Mouse (Mus musculus): ENCODE results near the gene Cks1b.

Cks1b gene

GRCm38 (mm10) chr3:89394894-89395256, 23.3 kb downstream of the Cks1b start:
- DNase-seq: no peak

GRCm38 (mm10) chr3:89394006-89394893, 23.9 kb downstream of the Cks1b start, which contains the start of gene Zbtb7b:
TSS of gene Zbtb7b (minus strand) at chr3:89394776.
- DNase-seq: peak; percentile 99

DNA sequence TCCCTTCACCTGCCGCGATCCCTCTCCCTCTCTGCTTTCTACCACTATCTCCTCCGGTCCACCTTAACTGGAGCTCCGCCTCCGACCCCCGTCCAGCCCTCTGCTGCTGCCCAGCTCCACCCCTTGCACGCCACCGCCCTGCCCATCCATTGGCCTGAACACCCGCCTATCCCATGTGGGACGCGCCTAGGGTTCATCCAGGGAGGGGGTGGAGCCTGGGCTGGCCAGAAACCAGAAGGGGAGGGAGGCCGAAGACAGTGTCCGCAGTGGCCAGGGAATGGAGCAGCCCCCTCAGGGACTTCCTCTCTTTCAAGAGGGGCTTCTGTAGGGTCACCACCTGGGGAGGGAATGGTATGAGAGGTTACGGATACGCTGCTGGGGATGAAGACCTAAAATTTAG, 24.6 kb downstream of the Cks1b start:
- peak; percentile 100 for DNase-seq

- DNase-seq: peak; percentile 96
Observed at GRCm38 (mm10) chr3:89392871-89393311, 25.3 kb downstream of the Cks1b start.

GRCm38 (mm10) chr3:89391663-89392511, 26.3 kb downstream of the Cks1b start:
- DNase-seq: peak; percentile 98

DNA sequence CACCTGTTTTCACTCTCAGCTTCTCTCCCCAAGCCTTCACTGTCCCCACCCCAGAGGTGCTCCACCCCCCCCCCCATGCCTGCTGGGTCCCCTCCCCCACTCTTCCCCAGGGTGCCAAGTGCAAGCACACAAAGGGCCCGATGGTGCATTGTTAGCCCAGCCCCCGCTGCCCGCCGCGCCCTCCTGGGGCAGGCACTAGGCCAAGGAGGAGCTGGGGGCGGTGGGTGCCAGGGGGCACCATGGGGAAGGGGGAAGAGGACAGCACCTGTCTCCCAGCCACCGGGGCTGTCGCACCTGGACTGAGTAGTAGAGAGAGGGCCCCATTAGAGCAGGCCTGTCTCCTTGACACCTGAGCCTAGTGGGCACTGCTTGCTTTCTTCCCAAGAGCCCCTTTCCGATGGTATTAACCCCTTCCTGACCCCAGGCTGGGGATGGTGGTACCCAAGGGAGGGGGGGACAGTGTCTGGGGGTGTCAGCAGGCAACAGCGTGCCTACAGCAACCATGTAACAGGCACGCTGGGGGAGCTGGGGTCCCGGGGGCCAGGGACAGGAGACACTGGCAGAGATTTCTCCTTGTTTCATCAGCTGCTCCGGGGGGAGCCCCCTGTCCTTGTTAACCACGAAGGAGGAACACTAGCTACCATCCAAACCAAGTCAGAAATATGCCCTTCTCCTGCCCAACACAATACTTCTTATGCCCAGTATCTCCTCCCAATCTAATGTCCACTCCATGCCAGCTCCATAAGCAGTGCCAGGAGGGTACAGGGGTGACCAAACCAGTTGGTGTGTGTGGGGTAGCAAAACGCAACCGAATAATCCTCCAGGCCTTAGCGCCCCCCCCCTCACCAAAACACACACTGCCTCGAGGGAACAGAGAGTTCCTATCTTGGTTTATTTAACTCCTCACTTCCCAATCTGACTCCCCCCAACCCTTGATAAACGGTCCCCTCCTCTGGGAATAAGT, 27.2 kb downstream of the Cks1b start:
- DNase-seq: peak; percentile 97

GRCm38 (mm10) chr3:89390111-89390515, 28.1 kb downstream of the Cks1b start:
- peak; percentile 98 for DNase-seq

DNA sequence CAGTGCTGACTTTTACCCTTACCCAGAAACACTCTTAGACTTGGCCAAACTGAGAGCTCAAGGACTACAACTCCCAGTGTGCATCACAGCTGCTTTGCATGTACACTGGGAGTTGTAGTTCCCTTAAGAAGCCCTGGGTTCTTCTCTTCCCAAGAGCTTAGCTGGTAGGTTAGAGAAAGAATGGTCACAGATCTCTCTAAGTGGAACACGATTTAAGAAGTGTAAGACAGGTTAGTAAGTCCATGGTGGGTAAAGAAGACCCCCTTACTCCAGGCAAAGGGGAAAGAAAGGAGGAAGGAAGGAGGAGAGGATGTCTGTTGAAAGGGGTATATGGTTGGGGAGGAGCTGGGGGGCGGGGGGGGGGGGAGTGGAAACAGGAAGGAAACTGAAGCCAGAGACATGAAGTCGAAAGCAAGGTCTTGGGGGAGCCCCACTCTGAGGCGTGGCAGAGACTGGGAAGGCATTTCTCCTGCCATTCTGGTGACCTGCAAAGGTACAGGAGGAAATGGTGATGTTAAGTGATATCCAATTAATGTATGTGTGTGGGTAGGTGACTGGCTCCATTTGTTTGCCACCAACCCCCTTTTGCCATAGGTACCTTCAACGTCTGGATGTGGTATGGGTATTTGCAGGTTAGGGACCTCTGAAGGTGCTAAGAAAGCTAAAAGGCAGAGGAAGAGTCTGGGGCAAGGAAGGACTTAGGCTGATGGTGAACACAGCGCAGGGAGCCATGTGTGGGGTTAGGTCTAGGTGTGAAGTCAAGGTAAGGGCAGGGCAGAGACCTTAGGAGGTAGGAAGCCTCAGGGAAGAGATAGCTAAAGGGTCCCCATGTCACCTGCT, 29.1 kb downstream of the Cks1b start:
- DNase-seq: peak; percentile 94

GRCm38 (mm10) chr3:89388134-89388881, 29.9 kb downstream of the Cks1b start:
- DNase-seq: peak; percentile 98

DNA sequence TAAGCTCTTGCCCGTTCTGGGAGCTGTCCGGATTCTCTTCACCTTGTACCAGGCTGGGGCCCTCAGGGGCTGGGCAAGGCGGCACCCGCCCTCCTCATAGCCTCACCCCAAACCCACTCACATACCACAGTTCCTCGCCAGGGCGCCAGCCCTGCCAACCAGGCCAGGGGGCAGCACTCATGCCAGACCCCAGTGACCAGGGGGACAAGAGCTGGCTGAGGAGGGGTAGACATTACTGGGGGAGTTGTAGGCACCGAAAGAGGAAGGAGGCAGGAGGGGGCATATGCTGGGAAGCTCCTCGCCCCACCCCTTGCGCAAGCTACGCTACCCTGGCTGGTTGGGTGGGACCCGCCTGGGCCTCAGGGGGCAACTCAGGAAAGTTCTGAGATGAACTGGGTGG, 30.6 kb downstream of the Cks1b start:
- DNase-seq: peak; percentile 97

GRCm38 (mm10) chr3:89386438-89387420, 31.5 kb downstream of the Cks1b start:
- peak; percentile 92 for DNase-seq

GRCm38 (mm10) chr3:89385451-89385850, 32.7 kb downstream of the Cks1b start:
- peak; percentile 92 for DNase-seq

DNA sequence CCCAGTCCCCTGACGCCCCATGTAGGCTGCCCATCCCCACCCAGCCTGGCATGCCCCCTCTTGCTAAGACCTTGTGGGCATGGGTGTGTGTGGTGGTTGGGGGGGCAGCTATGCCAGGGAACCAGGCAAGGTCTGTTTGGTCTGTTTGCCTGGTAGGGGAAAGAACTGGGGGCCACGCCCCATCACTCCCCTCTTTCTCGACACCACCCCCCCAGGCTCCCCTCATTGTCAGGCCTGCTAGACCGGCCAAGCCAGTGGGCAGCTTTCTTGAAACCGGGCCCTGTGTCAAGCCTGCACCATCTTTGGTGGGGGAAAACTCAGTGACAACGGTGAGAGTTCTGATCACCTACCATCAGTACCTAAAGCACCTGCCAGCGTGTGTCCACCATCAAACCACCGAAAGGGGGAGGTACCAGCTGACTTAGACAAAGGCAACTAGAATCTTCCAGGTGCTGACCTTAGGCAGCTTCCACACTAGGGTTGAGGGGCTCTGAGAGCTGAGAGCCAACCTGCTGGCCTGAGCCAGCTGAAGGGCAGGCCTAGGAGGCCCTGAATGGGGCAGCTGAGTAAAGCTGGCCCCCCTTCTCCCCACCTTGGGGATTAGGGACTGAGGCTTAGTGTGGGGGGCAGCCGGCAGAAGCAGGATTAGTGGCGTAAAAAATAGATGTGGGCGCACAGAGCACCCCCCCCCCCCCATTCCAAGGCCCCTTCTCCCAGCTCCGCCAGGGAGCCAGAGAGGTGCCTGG, 33.7 kb downstream of the Cks1b start:
- peak; percentile 89 for DNase-seq

DNA sequence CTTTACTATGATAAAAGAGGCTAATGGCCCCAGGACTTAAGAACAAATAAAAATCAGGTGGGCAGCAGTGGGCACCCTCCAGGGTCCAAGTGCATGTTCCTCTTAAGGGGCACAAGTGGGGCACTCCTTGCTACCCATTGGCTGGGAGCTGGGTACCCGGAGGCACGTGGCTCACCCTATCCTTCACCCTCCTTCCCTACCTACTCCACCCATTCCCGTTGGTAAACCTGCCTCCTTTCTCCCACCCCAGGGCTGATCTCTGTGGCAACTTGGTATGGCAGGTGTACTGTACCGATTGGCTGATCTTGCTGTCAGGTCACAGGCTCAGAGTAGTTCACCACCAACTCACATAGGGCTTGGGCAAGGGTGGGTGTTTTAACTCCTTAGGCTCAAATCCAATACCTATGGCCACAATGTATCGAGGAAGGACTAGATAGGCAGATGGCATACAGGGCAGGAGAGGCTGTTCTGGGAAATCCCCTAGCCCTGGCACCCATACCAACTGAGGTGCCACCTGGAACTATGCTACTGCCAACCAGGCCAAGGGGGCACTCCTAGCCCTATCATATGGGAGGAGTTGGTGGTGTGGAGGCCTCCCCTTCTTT, 34.4 kb downstream of the Cks1b start:
- DNase-seq: peak; percentile 87

DNA sequence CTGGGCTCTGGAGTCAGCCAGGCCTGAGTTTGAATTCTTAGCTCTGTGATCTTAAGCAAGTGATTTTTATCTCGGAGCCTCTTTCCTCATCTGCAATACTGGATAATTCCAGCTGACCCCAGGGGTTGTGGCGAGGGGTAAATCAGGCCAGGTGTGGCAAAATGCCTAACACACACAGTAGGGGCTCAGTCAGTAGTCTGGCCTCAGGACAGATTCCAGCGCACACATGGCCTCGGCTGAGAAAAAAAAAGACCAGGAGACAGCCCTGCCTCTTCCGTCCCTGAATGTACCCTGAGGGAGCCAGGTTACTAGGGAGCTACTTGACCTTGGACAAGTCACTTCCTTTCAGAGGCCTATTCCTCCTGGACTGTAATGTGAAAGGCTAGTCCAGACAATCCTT, 35.2 kb downstream of the Cks1b start:
- peak; percentile 88 for DNase-seq

DNA sequence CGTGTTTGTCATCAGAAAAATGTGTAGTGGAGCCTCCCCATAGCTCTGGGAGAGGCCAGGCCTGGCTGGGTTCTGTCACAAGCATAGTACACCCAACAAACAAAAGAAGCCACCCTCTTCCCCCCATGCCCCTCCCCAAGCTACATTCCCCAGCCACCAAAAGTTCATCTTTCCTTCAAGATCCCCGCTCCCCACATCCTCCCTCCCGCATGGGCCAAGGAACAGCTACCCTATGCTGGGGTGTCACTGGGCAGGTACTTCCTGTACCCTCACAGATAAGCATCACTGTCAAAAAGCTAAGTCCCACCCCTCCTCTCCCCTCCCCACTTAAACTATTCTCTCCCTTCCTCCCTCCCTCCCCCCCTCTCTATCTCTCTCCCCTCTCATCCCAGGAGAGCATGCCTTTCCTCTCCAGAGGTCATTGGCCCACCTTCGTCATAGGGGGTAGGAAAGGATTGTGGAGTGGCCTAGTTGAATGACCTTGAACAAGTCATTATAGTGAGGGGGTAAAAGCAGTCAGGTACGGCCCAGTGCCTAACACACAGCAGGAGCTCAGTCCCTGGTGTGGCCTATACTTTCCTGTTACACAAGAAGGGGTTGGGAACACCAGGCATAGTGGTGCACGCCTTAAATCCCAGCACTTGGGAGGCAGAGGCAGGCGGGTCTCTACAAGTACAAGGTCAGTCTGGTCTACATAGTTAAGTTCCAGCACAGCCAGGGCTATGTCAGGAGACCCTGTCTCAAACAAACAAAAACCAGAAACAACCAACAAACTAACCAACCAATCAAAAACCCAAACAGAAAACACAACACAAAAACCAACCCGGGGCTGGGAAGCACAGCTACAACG, 35.9 kb downstream of the Cks1b start:
- peak; percentile 87 for DNase-seq

DNA sequence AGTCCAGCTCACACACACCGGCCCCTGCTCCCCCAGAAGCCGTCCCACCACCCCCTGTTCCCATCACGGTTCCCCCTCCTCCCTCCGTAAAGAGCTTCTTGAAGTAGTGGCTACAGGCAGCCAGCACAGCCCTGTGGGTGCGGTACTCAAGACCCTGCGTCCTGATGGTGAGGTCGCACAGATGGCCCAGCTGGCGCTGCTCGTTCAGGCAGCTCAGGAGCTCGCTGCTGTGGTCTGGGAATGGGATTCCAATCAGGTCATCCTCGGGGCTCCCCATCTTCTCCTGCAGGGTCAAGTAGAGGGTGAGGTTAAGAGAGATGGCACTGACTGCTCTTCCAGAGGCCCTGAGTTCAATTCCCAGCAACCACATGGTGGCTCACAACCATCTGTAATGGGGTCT, 37.0 kb downstream of the Cks1b start:
- peak; percentile 90 for DNase-seq

Measured in heart, adult 11 months (tissue).